Mouse (Mus musculus) C2C12 (cell line): ENCODE results near the gene AI661453.

Source experiments
- CTCF ChIP-seq: IDR thresholded peaks from one replicate; pipeline ENCODE4 v1.5.1; 2011; ENCODE audit not compliant: control insufficient read depth, insufficient read depth, insufficient read length
- MYOD1 ChIP-seq: IDR thresholded peaks from one replicate; pipeline ENCODE4 v1.6.1; 2011; ENCODE audit warnings: low read depth; ENCODE audit not compliant: control insufficient read depth, insufficient read length
- MYOG ChIP-seq: IDR thresholded peaks from one replicate; pipeline ENCODE4 v1.6.1; 2011; ENCODE audit not compliant: control insufficient read depth, insufficient read length; ENCODE audit errors: extremely low read depth

DNA sequence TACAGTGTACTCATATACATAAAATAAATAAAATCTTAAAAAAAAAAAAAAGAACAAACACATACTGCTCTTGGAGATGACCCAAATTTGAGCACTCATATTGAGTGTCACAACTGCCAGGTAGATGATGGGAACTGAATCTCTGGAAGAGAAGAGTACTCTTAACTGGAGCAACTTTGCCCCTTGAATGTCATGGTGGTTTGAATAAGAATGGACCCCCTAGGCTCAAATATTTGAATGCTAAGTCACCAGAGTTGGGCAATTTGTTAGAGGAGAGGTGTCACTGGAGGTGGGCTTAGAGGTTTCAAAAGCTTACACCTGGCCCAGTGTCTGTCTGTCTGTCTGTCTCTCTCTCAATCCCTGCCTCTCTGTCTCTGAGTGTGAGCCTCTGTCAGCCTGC, 67.3 kb downstream of the AI661453 start:
- TF ChIP-seq CTCF (no peak), MYOG (no peak), MYOD1 (no peak)
